Mouse (Mus musculus) small intestine, adult 10 weeks (tissue): ENCODE data around the gene Vat1l. TPM values are rescaled to one million over a fixed set of nuclear protein-coding genes. Genes with fewer than 3 reads are reported as not detected.

Experiments
- polyA plus RNA-seq: library from polyadenylated mRNA; stranded (reverse); fragments of 350-450 nt; fragmentation: Illumina TruSeq; extraction: RNeasy Lipid Tissue Mini Kit (QIAGEN cat#74804); gene quantifications from one replicate; pipeline ENCODE4 v1.2.3, GENCODE M21; 2014; ENCODE audit warnings: low replicate concordance

Gene Vat1l
- 0.71 TPM for polyA plus RNA-seq

DNA sequence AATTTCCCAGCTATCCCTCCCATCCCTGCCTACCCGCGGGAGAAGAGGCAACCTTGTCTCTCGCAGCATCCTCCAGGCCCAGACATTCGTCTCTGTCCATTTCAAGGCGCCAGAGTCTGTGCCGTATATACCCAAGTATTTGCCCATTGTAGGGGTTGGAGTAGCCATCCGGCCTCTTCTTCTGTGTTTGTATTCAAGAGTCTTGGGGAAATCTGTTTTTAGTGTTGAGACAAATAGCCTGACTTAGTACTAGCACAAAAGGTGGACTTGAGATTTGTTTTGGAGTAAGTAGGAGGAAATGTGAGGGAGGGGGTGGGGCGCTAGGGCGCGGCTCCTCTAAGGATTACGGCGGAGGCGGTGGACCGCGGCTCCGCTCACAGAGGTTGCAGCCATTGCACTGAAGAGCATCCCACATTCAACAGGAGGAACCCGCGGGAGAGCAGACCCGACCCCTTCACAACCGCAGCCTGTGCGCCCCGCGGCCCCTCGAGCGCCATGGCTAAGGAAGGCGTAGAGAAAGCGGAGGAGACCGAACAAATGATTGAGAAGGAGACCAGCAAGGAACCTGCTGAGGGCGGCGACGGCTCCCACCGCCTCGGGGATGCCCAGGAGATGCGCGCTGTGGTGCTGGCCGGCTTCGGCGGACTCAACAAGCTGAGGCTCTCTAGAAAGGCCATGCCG, at the start of gene Vat1l:
Gene Vat1l (plus strand): TSS at position 392 of the 681 bp plus-strand sequence.

DNA sequence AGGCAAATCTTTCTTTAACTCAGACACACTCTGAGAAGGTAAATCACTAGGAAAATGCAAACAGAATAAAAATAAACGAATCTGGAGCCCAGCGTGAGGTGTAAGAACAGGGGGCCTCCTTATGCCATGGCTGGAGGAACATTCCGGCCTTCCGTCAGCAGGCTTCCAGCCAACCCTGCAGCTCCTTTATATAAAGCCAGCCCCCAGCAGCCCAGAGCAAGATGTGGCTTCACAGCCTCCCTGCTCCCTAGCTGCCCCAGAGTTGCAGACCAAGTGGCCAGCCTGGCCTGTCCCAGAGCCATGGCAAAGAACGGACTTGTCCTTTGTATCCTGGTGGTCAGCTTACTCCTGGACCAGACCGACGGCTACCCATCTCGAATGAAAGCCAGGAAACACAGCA, 212.4 kb downstream of the Vat1l start, which contains the start of gene Clec3a:
Gene Clec3a (plus strand): TSS at position 301 of the 400 bp plus-strand sequence.

Other genes with a start within 250 kb of the Vat1l start
- gene Nudt7, start 72.1 kb upstream of the Vat1l start, polyA plus RNA-seq = 103 TPM
- not detected for gene Clec3a, start 212.5 kb downstream of the Vat1l start, polyA plus RNA-seq
- 2.2 TPM for gene Wwox, start 234.0 kb downstream of the Vat1l start, polyA plus RNA-seq